In genomic region chr1:59883349-59884134, GRCm38 (mm10) we compare ENCODE assay signal across 8 mouse cellular contexts. TPM values are rescaled to one million over a fixed set of nuclear protein-coding genes. Genes with fewer than 3 reads are reported as not detected.
DNase-seq lines count a peak whose midpoint lies in the region; ATAC-seq and TF ChIP-seq lines count a peak whose summit lies in the region.

No protein-coding gene starts in this region.

- H3K27me3 ChIP-seq in lung, embryonic 14.5 days (ENCODE audit: insufficient read depth, low read length): no peaks in the 10 kb centered on the region

- peak; percentile 89 for DNase-seq in CD4-positive, CD25-positive, alpha-beta regulatory T cell, adult 2 months (ENCODE audit: low read depth, low spot score)
- peak; percentile 88 for DNase-seq in adrenal gland, postnatal 10 days
- peak; percentile 62 for DNase-seq in embryo, embryonic 11.5 days (ENCODE audit: low read depth, low spot score)
- peak; percentile 39 to 72 for DNase-seq in gastrocnemius, postnatal 4 days (ENCODE audit: low spot score in 2 of 2)
- peak; percentile 75 to 94 for DNase-seq in kidney, postnatal 36 days
- peak; percentile 89 for DNase-seq in lung, embryonic 14.5 days
- DNase-seq in ovary, postnatal 10 days (ENCODE audit: low spot score): peak; percentile 42
- peak; percentile 84 for DNase-seq in thymus, postnatal 14 days

- no peak overlapping the region for H3K4me2 ChIP-seq in lung, embryonic 14.5 days

- peak; percentile 93 for TF ChIP-seq CTCF in lung, embryonic 14.5 days (IDR thresholded peaks at IDR 0.05; ENCODE audit: low read depth)

- H3K4me3 ChIP-seq in lung, embryonic 14.5 days (ENCODE audit: low read depth, low read length): no peak overlapping the region

- no peak for ATAC-seq in lung, embryonic 14.5 days (ENCODE audit: insufficient read depth)

- no peaks in the 10 kb centered on the region for H3K9me3 ChIP-seq in lung, embryonic 14.5 days (ENCODE audit: low read depth, low read length)

- H3K4me1 ChIP-seq in lung, embryonic 14.5 days (ENCODE audit: insufficient read depth): no peaks in the 10 kb centered on the region

- WGBS in lung, embryonic 14.5 days: 33% methylated on average over 3 of the region's 3 CpGs

- H3K27ac ChIP-seq in lung, embryonic 14.5 days (ENCODE audit: low read depth): no peak overlapping the region

- peaks cover 9% of the 10 kb centered on the region; the same call in 1 of the 2 replicates for H3K36me3 ChIP-seq in lung, embryonic 14.5 days (ENCODE audit: insufficient read depth)

- H3K9ac ChIP-seq in lung, embryonic 14.5 days: no peak overlapping the region

RNA-seq across cellular contexts. Expression of gene Fam117b, which starts 29.3 kb away (rescaled TPM):
- total RNA-seq in adrenal gland, postnatal 10 days (2021): 10 to 100 TPM; 31.9 to 34.3 TPM
- total RNA-seq in gastrocnemius, postnatal 4 days (2021): 10 to 100 TPM in 1 of 2 experiments, 1 to 10 TPM in 1; 9.8 to 10.6 TPM
- polyA plus RNA-seq in lung, embryonic 14.5 days (2014; fragmentation: Nextera tagmentation; extraction: Ambion mirVana): 18.7 TPM in 2 replicates
